Mouse (Mus musculus) T-cell, adult 2 months (primary cell): ENCODE data around the gene 1700001P01Rik.
"Not testable (repeated sequence)": the region's sequence is repeated elsewhere in the genome, so short reads cannot be mapped to it uniquely, and the experiment has no call there.

Experiments used
- DNase-seq: peaks from one replicate; pipeline ENCODE4 v3.0.0; 2022; ENCODE audit warnings: low spot score

Gene 1700001P01Rik

GRCm38 (mm10) chr11:97793165-97793564 is 17.4 kb upstream of the 1700001P01Rik start:
- DNase-seq: peak; percentile 73

DNA sequence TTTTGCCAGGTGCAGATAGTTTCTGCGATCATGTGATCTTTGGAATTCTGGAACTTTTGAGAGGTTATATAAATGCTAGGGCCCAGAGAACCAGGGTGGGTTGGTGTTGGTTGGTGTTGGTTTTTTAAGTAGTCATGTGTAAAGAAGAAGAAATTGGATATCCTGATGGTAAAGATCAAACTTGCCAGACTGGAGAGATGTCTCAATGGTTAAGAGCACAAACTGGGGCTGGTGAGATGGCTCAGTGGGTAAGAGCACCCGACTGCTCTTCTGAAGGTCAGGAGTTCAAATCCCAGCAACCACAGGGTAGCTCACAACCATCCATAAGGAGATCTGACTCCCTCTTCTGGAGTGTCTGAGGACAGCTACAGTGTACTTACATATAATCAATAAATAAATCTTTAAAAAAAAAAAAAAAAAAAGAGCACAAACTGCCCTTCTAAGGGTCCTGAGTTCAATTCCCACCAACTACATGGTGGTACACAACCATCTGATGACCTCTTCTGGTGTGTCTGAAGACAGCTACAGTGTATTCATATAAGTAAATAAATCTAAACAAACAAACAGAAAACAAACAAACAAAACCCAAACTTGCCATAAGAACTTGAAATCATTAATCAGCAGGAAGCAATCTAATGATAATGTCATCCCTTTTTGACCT is 15.2 kb upstream of the 1700001P01Rik start:
- DNase-seq: not testable (repeated sequence)

- DNase-seq: no peak
Measured at GRCm38 (mm10) chr11:97789727-97790126, 14.0 kb upstream of the 1700001P01Rik start.

DNA sequence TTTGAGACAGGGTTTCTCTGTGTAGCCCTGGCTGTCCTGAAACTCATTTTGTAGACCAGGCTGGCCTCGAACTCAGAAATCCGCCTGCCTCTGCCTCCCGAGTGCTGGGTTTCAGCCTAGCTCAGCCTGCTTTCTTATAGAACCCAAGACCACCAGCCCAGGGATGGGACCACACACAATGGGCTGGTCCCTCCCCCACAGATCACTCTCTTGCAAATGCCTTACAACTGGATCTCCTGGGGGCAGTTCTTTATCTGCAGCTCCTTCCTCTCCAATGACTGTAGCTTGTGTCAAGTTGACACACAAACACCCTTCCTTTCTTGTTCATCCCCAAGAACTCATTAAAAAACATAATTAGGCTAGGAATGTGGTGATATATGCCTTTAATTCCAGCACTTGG is 12.2 kb upstream of the 1700001P01Rik start:
- no peak for DNase-seq

- no peak for DNase-seq
Measured at GRCm38 (mm10) chr11:97782564-97782895, 6.8 kb upstream of the 1700001P01Rik start.

GRCm38 (mm10) chr11:97781832-97782563 is 6.3 kb upstream of the 1700001P01Rik start, which contains the start of gene Rpl23:
Rpl23 (minus strand) TSS chr11:97782437.
- peak; percentile 97 for DNase-seq

GRCm38 (mm10) chr11:97781478-97781831 is 5.7 kb upstream of the 1700001P01Rik start:
- DNase-seq: no peak

DNA sequence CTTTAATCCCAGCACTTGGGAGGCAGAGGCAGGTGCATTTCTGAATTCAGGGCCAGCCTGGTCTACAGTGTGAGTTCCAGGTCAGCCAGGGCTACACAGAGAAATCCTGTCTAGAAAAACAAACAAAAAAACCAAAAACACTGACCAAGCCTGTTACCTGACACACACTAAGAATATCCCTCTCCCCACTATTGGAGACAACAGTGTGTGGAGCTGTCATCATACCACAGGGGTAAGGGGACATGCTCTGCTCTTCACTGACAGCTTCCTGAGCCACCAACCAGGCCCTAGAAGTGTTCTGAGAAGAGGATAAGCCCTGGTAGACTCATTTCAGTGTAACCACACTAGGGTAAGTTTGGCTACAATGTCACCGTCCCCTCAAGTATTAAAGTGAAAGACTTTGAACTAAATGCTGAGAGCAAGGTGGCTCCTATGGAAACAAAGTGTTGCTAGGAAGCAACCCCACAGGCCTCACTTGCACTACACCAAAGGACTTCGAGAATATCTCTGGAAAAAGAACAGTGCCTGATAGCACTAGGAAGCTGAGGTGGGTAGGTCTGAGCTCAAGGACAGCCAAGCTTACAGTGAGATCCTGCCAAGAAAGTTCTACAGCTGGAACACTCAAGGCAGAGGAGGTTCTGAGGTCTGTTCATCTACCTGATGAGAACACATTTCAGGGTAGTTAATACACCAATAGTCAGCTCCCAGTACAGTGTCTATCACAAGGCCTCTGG is 4.4 kb upstream of the 1700001P01Rik start:
- no peak for DNase-seq

DNA sequence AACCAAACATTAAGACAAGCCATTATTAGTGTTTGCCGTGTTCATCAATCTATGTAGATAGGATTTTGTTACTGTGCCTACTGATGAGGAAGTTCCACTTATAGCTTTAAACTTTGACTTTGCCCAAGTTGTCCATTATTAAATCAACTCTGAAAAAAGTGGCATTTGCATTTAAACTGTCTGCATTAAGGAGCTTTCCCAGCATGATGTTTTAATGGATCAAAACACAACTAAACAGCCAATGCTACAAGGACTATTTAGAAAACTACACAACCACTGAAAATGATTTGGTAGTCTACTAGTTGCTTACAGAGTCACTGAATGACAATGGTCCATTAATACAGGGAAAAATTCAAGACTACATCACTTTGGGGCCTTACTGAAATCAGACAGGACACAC is 3.2 kb upstream of the 1700001P01Rik start:
- DNase-seq: no peak

DNA sequence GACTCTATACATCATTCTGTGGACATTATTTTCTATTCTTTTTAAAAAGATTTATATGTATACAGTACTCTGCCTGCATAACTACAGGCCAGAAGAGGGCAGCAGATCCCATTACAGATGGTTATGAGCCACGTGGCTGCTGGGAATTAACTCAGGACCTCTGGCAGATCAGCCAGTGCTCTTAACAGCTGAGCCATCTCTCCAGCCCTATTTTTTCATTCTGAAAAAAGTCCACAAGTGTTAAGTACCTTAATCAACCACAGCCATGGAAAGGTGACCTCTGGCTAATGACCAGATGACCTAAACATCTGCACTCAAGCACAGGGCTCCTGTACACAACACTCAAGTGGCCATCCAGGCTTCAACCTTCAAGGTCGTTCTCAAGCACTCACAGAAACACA is 1.4 kb upstream of the 1700001P01Rik start:
- peak; percentile 24 for DNase-seq

GRCm38 (mm10) chr11:97776497-97777128 is 895 bp upstream of the 1700001P01Rik start:
- DNase-seq: no peak

- DNase-seq: no peak
Measured at GRCm38 (mm10) chr11:97775186-97775585, 532 bp downstream of the 1700001P01Rik start.

DNA sequence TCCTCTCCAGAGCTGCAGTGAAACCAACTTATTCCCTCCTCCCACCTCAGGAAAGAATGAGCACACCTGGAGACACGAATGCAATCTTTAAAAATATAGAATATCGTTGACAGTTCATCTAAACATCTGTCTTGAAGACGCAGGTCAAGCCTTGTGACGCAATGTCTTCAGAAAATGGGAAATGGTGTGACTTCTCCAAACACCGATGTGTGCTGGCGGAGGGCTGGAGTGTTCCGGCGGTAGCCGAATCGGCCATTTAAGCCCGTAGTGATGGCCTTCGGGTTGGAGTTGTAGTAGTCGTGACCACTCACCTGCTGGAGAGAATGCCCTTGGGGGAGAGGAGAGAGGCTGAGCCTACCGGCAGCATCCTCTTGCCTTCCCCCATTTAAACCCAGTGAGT is 4.3 kb downstream of the 1700001P01Rik start:
- DNase-seq: no peak

GRCm38 (mm10) chr11:97769704-97770103 is 6.0 kb downstream of the 1700001P01Rik start:
- no peak for DNase-seq

- peak; percentile 95 for DNase-seq
Measured at GRCm38 (mm10) chr11:97766154-97766881, 9.4 kb downstream of the 1700001P01Rik start, which contains the start of gene Cwc25. Cwc25 (minus strand) TSS chr11:97766556.

DNA sequence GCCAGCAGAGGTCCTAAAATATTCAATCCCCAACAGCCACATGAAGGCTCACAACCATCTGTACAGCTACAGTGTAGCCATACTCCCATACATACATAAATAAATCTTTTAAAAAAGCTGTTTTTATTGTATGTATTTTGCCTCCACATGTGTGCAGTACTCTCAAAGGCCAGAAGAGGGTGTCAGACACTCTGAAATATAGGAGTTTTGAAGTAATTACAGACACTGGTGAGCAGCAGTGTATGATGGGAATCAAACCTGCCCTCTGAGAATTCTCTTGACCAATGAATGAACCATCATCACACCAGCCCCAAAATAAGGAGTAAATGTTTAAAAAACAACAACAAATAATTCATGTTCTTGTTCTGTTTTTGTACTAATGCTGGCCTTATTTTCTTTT is 14.1 kb downstream of the 1700001P01Rik start:
- no peak for DNase-seq

DNA sequence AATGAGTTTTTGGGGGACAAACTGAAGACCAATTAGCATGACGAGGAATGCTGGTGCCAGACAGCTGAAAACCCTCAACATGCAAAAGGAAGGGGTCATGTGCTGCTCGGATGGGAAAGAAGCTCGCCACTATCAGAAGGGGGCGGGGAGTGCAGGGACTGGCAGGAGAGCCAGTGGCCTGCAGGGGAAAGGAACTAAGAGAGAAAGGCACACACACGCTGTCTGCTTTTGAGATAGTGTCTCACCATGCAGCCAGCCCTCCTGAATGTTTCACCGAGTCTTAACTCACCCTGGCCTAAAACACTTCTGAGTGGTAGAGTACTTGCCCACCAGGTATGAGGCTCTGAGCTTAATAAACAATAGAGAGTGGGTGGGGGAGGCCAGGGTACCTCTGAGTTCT is 16.8 kb downstream of the 1700001P01Rik start:
- no peak for DNase-seq

DNA sequence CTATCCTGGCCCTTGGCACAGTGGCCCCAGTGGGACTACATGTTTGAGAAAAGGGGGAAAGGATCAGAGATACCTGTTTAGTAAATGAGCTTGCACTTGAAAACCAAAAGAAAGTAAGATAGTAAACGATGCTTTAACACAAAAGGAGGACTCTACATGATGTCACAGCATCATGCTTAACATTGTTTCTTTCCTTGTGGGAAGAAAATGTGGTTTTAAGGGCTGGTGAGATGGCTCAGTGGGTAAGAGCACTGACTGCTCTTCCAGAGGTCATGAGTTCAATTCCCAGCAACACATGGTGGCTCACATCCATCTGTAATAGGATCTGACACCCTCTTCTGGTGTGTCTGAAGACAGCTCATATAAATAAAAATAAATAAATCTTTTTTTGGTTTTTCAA is 17.6 kb downstream of the 1700001P01Rik start:
- DNase-seq: no peak

GRCm38 (mm10) chr11:97753277-97753676 is 22.4 kb downstream of the 1700001P01Rik start:
- DNase-seq: no peak

GRCm38 (mm10) chr11:97748496-97748895 is 27.2 kb downstream of the 1700001P01Rik start:
- DNase-seq: no peak

DNA sequence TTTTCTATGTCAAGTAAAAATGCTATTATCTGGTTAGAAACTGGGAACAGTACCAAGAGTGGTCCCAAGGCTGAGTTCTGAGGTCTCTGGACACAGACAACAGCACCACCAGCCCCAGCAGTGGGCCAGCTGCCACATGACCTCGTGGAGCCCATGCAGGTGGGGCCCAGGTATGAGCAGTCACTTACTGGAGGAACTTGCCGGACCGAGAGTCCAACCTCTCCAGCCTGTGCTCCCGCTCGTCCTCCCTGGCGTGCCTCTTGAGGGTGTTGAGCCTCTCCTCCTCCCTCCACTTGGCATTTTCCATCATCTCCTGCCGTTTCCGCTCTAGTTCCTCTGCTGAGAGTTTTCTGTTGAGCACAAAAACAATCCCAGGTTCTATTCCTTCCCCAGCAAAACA is 27.9 kb downstream of the 1700001P01Rik start:
- DNase-seq: no peak

DNA sequence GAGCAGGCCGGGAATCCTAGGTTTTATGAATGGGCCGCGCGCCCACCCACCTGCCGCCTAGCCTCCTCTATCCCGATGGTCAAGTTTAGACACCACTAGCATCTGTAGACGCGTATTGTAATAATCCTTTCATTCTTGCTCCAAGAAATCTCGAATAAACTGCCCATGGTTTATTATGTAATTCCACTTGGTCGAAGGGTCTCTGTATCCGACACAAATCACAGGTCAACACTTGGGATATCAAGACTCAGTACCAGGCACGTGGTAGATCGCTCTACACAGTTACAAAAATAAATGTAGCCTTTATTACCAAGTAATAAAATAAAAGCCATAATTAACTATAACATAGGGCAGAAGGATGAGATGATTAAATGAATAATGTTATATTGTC is 30.4 kb downstream of the 1700001P01Rik start:
- DNase-seq: no peak
